Mouse (Mus musculus) thymus, adult 2 months (tissue): ENCODE measurements around the gene Gm28729.
"Not testable (repeated sequence)": the region's sequence is repeated elsewhere in the genome, so short reads cannot be mapped to it uniquely, and the experiment has no call there.

Source experiments
- CTCF ChIP-seq: fragments of 200-500 bp; IDR thresholded peaks from 2 replicates; pipeline ENCODE4 v1.5.1; 2012; ENCODE audit warnings: mild to moderate bottlenecking, control low read depth, low read length, moderate library complexity, borderline replicate concordance; ENCODE audit not compliant: control insufficient read depth, poor library complexity, insufficient read depth; ENCODE audit errors: extremely low read depth
- POLR2A ChIP-seq: fragments of 200-500 bp; IDR thresholded peaks from 2 replicates; pipeline ENCODE4 v1.6.1; 2012; ENCODE audit warnings: mild to moderate bottlenecking, low read length, control low read depth, moderate library complexity; ENCODE audit not compliant: control insufficient read depth, poor library complexity, insufficient read depth; ENCODE audit errors: extremely low read depth

DNA sequence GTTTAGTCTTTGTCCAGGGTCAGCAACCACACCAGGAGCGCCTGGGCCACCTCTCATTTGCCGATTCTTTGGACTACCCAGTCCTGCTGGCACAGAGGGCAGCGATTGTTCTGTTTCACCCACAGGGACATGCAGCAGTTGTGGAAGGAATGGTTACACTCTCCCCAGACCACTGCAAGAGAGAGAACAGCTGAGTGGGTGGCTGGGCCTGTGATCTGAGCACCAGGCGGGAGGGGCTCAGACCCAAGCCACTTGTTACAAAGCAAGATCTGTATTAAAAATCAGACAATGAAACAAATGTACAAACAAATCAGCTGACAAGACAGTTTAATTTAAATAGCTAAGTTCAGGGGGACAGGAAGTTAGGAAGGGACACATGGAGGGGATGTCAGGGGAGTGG, 53.4 kb downstream of the Gm28729 start:
- not testable (repeated sequence) for TF ChIP-seq CTCF, POLR2A
